Mouse (Mus musculus): ENCODE results near the gene D930020B18Rik.

Gene D930020B18Rik

GRCm38 (mm10) chr10:121640150-121640930, 1.0 kb upstream of the D930020B18Rik start:
- peak in 1 of 2 experiments; percentile 41 for DNase-seq

- DNase-seq: no peak
Observed at GRCm38 (mm10) chr10:121640944-121641271, 480 bp upstream of the D930020B18Rik start.

GRCm38 (mm10) chr10:121642054-121642947, 913 bp downstream of the D930020B18Rik start:
- DNase-seq: peak in 1 of 2 experiments; percentile 22

GRCm38 (mm10) chr10:121646294-121646693, 4.9 kb downstream of the D930020B18Rik start:
- DNase-seq: no peak

DNA sequence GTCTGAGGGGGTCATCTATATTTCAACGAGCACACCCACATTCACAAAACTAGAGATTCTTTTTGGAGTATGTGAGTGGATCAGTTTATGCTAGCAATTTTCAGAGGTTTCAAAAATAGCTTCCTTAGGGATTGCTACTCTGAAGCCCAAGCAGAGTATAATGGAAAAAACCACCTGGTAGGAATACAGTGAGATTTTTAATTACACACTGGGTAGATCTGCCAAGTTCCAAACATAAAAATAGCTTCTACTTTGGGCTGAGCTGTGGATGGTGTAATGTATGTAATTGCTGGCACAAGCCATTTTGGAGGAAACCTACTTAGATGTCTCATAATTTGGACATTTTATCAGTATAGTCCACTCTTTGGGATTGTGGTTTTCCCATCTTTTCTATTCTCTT, 11.7 kb downstream of the D930020B18Rik start:
- no peak for DNase-seq

- no peak for DNase-seq
Observed at GRCm38 (mm10) chr10:121655907-121656306, 14.5 kb downstream of the D930020B18Rik start.

GRCm38 (mm10) chr10:121662711-121663110, 21.3 kb downstream of the D930020B18Rik start:
- peak in 1 of 2 experiments; percentile 6 for DNase-seq

GRCm38 (mm10) chr10:121663599-121663998, 22.2 kb downstream of the D930020B18Rik start:
- peak in 1 of 2 experiments; percentile 14 for DNase-seq

DNA sequence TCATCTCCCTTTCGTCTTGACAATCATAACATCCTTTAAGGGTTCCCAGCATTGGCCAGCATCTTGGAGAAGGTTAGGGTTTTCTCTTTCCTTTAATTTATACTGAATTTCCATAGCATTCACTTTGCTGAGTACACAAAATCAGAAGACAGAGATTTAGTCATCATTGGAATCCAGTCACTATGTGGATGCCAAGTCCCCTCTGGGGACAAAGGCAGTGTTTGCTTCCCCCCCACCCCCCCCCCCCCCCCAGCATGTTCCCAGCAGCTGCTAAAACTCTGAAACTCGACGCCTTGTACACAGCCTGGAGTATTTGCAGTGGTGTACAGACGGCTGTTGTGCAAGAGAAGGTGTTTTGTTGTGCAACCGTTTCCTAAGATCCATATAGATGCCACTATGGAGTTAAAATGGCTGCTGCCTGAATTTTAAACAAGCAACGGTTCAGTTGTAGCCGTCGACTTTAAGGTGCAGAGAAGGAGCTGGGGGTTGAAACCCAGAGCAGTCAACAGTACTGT, 24.3 kb downstream of the D930020B18Rik start:
- no peak for DNase-seq

- DNase-seq: no peak
Observed at GRCm38 (mm10) chr10:121669103-121669502, 27.7 kb downstream of the D930020B18Rik start.

GRCm38 (mm10) chr10:121677019-121677418, 35.6 kb downstream of the D930020B18Rik start:
- DNase-seq: no peak

DNA sequence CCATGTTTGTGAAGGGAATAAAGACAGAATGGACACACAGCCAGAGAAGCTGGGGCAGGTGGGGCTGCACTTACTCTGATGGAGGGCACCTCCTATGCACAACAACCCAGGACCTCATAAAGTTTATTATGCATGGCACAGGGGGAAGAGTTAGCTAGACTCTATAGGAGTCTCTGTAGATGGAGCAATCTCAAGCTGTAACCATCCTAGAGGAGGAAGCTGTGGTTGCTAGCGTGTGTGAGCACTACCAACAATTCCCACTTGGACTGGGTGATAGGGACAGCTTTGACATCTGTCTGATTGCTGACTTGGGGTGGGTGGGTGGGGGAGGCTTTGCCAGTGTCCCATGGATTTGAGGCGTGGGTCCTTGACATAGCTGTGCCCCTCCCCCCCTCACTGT, 39.5 kb downstream of the D930020B18Rik start:
- DNase-seq: no peak

DNA sequence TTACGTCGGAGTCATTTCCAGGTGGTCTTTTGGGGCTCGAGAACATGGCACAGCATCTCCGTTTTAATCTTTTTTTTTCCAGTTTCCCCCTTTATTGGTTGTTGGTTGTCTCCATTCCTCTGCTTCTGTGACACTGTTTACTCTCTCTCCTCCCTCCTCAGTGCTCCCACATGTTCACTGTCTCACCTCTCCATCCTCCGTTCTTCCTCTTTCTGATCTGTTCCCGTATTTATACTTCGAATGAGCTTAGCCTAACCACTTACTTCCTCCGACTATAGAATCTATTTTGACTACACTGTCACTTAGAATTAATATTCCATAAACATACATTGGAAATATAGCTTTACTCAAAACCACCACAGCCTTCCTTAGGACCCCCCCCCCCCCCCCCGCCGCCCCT, 41.2 kb downstream of the D930020B18Rik start:
- DNase-seq: no peak

DNA sequence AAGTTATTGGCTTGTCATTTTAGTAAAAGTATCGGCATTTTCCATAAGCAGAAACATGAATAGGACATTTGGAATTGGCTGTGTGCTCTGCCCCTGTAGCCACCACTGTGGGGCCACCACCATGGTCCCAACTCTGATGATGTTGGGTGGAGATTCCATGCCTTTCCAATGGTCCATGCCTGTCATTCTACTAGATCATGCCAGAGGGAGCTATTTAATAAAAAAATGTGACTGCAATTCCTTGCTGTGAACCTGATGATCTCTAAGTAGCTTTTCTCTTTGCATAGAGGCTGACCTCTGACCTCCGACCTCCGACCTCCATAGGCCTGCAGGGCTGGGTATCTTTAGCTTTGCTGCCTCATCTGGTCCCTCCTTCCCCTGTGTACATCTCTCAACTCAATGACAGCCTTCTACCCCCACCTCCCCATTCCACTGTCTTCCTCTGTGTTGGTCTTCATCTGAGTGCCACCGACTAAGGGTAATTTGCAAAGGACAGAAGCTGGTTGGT, 44.8 kb downstream of the D930020B18Rik start:
- peak in 1 of 2 experiments; percentile 14 for DNase-seq

GRCm38 (mm10) chr10:121687511-121687910, 46.1 kb downstream of the D930020B18Rik start:
- peak in 1 of 2 experiments; percentile 3 for DNase-seq

DNA sequence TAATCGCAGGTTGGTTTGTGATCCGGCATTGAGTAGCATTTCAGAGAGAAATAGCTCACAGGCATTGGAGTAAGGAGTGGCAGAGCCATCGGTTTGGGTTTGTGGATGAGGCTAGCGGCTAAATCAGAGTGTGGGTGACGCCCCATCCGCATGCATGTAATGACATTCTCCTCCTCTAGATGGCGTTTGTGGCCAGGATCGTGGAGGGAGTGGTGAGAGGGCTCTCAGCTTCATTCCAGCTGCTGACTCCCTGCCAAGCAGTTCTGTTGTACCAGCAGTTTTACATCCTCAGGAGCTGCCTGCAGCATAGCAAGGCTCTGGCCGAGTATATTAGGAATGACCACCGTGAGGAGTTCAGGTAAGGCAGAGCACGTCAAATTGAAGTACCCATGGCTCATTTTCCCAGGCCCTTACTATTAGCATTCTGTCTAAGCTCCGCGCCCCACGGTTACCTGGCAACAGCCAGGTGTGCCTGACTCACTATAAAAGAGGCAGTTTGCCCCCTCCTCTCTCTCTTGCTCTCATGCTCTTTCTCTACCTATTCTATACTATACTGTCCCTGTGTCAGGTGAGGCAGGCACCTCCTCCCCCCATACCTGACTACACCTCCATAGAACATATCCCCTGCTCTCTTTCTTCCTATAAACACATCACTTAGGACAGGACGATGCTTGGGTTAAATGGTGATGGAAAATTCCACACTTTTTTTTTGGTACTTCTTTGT, 48.4 kb downstream of the D930020B18Rik start:
- DNase-seq: peak; percentile 83 to 88

DNA sequence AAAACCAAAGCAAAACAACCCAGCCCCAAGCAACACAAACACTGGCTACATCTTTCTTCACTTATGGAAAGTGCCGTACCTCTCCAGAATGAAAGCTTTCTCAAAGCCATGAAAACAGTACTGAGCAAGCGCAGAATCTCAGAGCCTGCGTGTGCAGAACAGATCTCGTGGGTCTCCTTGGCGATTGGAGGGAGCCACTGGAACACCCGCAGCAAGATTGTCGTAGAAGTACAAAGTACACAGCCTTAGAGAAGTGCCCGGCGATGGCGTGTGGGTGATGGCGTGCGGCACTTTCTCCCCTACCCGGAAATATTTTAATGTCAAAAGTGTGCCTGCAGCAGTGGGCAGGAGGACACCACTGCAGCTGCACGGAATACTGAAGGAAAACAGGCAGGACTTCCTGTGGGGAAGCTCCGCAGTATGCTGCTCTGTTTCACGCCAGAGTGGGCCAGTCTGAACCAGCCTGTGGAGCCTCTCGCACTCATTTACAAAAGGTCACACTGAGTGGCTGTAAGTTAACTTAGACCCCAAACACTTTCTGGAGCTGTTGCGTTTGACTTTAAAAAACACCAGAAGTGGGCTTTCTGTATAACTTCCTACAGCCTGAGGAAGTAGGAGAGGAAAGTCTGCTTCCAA, 51.7 kb downstream of the D930020B18Rik start:
- no peak for DNase-seq

DNA sequence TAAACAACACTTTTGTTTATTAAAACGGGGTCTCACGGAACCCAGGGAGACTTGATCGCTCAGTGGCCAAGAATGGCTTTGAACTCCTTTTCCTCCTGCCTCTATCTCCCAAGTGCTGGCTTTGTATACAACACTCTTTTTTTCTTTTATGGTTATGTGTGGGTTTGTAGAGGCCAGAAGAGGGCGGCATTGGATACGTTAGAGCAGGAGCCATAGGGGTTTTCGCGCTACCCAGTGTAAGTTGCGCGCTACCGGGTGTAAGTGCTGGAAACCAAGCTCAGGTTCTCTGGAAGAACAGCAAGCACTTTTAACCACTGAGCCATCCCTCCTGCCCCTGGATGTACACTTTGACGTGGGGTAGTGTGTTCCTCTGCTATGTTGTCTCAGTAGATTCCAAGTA, 53.2 kb downstream of the D930020B18Rik start:
- DNase-seq: no peak

DNA sequence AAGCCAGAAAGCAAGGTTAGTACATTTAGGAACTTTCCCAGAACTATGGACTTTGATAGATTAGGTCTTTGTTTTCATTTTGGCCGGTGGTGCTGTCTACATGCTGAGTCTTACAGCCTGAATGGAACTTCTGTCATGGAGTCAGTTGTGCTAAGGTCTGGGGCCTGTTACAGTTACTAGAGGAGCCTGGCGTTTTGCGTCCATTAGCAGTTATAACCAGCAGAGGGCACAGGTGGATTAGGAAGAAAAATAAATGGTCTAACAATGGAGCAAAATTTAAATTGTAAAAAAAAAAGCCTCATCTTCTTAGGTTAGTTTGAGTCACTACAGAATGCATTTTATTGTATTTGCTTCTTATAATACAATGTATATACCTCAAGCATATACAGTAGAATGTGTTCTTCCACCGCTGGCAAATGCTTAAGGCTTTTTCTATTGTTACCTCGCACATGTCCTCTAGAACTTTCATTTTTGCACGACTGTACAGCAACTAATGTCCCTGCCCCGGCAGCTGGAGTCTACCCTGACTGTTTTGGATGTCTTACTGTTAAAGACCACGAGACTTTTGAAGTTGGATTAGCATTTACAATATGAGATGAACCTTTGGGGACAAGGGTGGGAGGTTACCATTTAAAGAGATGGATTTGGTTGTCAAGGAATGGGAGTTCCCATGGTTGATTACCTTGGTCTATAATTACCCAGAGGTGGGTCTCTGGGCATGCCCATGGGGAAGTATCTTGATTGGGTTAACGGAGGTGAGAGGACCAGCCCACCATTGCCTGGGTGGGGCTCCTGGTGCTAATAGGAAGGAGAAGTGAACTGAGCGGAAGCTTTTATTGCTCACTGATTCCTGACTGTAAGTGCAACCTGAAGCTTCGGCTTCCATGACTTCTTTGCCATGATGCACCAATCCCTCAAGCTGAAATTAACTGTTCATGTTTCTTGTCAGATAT, 60.2 kb downstream of the D930020B18Rik start:
- peak in 1 of 2 experiments; percentile 66 for DNase-seq

DNA sequence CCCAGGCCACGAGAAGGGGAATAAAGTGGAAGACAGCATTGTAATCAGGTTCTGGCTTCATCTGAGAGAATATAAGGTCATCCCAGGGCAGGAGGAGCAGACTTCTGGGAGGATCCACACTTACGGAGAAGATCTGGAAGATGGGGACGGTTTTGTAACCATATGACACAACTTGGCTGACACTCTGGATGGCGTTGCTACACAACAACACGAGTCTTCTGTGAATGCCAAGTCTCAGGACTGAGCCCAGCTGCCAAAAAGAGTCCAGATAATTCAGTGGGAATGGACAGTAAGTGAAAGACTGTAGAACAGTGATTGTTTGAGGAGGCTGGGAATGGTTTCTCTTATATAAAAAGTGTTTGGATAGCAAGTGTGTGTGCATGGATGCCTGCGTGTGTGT, 62.2 kb downstream of the D930020B18Rik start:
- DNase-seq: peak; percentile 36 to 63

GRCm38 (mm10) chr10:121704871-121705270, 63.5 kb downstream of the D930020B18Rik start:
- no peak for DNase-seq
